Mouse (Mus musculus) kidney, postnatal 4 days (tissue): ENCODE data around the gene Ggt7.
"Not testable (repeated sequence)": the region's sequence is repeated elsewhere in the genome, so short reads cannot be mapped to it uniquely, and the experiment has no call there.

Source experiments
- DNase-seq, 2 experiments: peaks; one replicate each; pipeline ENCODE4 v3.0.0; 2021; ENCODE audit warnings: mixed read lengths in 2 of 2

Gene Ggt7

GRCm38 (mm10) chr2:155507721-155508470 lies 10.1 kb downstream of the Ggt7 start:
- no peak for DNase-seq

- DNase-seq = no peak
Measured at GRCm38 (mm10) chr2:155505811-155506210, 12.2 kb downstream of the Ggt7 start.

- peak; percentile 20 to 40 for DNase-seq
Measured at GRCm38 (mm10) chr2:155504440-155505355, 13.3 kb downstream of the Ggt7 start.

GRCm38 (mm10) chr2:155502596-155502995 lies 15.4 kb downstream of the Ggt7 start:
- DNase-seq = peak; percentile 13 to 37

- DNase-seq = no peak
Measured at GRCm38 (mm10) chr2:155490998-155491397, 27.0 kb downstream of the Ggt7 start.

- peak; percentile 85 to 87 for DNase-seq
Measured at GRCm38 (mm10) chr2:155482021-155482420, 36.0 kb downstream of the Ggt7 start.

- DNase-seq = peak; percentile 80 to 88
Measured at GRCm38 (mm10) chr2:155473570-155474088, 44.4 kb downstream of the Ggt7 start, which contains the start of gene Ncoa6. Ncoa6 (minus strand) TSS chr2:155473894.

- peak; percentile 58 to 71 for DNase-seq
Measured at GRCm38 (mm10) chr2:155472671-155473569, 45.1 kb downstream of the Ggt7 start.

- DNase-seq = no peak
Measured at GRCm38 (mm10) chr2:155466861-155467260, 51.2 kb downstream of the Ggt7 start.

GRCm38 (mm10) chr2:155453591-155453990 lies 64.4 kb downstream of the Ggt7 start:
- no peak for DNase-seq

GRCm38 (mm10) chr2:155451256-155451655 lies 66.8 kb downstream of the Ggt7 start:
- DNase-seq = no peak

- not testable (repeated sequence) for DNase-seq
Measured at GRCm38 (mm10) chr2:155447906-155448305, 70.1 kb downstream of the Ggt7 start.

- DNase-seq = no peak
Measured at GRCm38 (mm10) chr2:155443446-155443845, 74.6 kb downstream of the Ggt7 start.

- no peak for DNase-seq
Measured at GRCm38 (mm10) chr2:155442916-155443315, 75.1 kb downstream of the Ggt7 start.
